Comparison of ENCODE assay signal across 8 mouse cellular contexts in the genomic region with DNA sequence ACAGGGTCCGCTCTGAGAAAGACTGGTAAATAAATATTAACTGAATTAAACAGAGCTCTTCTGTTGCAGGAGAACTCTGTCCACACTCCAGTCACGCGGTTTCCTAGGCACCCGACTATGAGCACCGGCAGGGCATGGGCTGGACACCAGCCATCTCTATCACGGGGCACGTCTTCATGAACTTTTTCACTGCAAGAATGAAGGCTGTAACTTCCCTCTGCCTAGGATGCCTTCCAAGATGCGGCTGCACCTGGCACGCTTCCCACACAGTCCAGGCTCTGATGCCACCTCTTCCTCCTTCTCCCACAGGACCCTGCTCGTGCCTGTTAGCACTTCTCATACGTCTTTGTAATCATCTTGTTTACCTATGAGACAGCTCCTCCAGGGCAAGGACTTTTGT. TPM values are rescaled to one million over a fixed set of nuclear protein-coding genes. Genes with fewer than 3 reads are reported as not detected.
DNase-seq lines count a peak whose midpoint lies in the region; ATAC-seq lines count a peak whose summit lies in the region.

No protein-coding gene starts in this region.

- peak overlapping the region; percentile 41; the same call in 1 of the 2 replicates for H3K27ac ChIP-seq in kidney, embryonic 15.5 days
- H3K27ac ChIP-seq in neural tube, embryonic 15.5 days (replicated peaks) = peak overlapping the region; percentile 51; the same call in 1 of the 2 replicates

- ATAC-seq in kidney, embryonic 15.5 days (replicated peaks; ENCODE audit: low FRiP score) = 0 out of 2 replicates have a peak, but pooled peaks have one; percentile 16
- peak; percentile 43 for ATAC-seq in neural tube, embryonic 15.5 days (ENCODE audit: low FRiP score)
- ATAC-seq in erythroid progenitor cell, adult 5-6 weeks (replicated peaks; ENCODE audit: low FRiP score, poor library complexity, severe bottlenecking) = no peak

- peaks cover 42% of the 10 kb centered on the region for H3K4me1 ChIP-seq in kidney, embryonic 15.5 days
- H3K4me1 ChIP-seq in neural tube, embryonic 15.5 days = peaks cover 53% of the 10 kb centered on the region

- no peaks in the 10 kb centered on the region for H3K27me3 ChIP-seq in kidney, embryonic 15.5 days
- no peaks in the 10 kb centered on the region for H3K27me3 ChIP-seq in neural tube, embryonic 15.5 days (replicated peaks)

- H3K36me3 ChIP-seq in kidney, embryonic 15.5 days = 0 out of 2 replicates have a peak, but pooled peaks cover 7% of the 10 kb centered on the region
- H3K36me3 ChIP-seq in neural tube, embryonic 15.5 days = peaks cover 3% of the 10 kb centered on the region; the same call in 1 of the 2 replicates

- 62% methylated on average over 11 of the region's 11 CpGs for WGBS in kidney, embryonic 15.5 days
- 50% methylated on average over 11 of the region's 11 CpGs for WGBS in neural tube, embryonic 15.5 days

- peak overlapping the region; percentile 10; the same call in 1 of the 2 replicates for H3K4me2 ChIP-seq in kidney, embryonic 15.5 days
- H3K4me2 ChIP-seq in neural tube, embryonic 15.5 days = no peak overlapping the region

- H3K4me3 ChIP-seq in kidney, embryonic 15.5 days (replicated peaks) = no peak overlapping the region
- no peak overlapping the region for H3K4me3 ChIP-seq in neural tube, embryonic 15.5 days (replicated peaks)

- H3K9me3 ChIP-seq in kidney, embryonic 15.5 days (replicated peaks) = no peaks in the 10 kb centered on the region
- no peaks in the 10 kb centered on the region for H3K9me3 ChIP-seq in neural tube, embryonic 15.5 days (replicated peaks)

- H3K9ac ChIP-seq in kidney, embryonic 15.5 days = no peak overlapping the region
- no peak overlapping the region for H3K9ac ChIP-seq in neural tube, embryonic 15.5 days (replicated peaks)

- peak; percentile 39 for DNase-seq in layer of hippocampus, adult 11-12 months (ENCODE audit: low spot score)
- DNase-seq in layer of hippocampus, adult 8-10 months (ENCODE audit: low spot score in 2 of 2) = no peak
- DNase-seq in adrenal gland, postnatal 14 days = peak; percentile 80
- DNase-seq in heart, adult 8-10 months (ENCODE audit: low spot score) = peak; percentile 64
- no peak for DNase-seq in urinary bladder, adult 18-20 months (ENCODE audit: low spot score in 2 of 2)

RNA-seq across cellular contexts. Expression of gene Sorbs1, which starts 26.0 kb away (rescaled TPM):
- 100 to 1,000 TPM; 208 to 272 (median 239) TPM for total RNA-seq in layer of hippocampus, adult 8-10 months (2022)
- 157 and 159 TPM in 2 replicates for total RNA-seq in adrenal gland, postnatal 14 days (2021)
- 100 to 1,000 TPM; 758 to 979 (median 853) TPM for total RNA-seq in heart, adult 8-10 months (2022)
- polyA plus RNA-seq in kidney, embryonic 15.5 days (2015; fragmentation: Nextera tagmentation; extraction: Ambion mirVana) = 53.4 and 59.2 TPM in 2 replicates
- polyA plus RNA-seq in neural tube, embryonic 15.5 days (2015; fragmentation: Nextera tagmentation; extraction: Ambion mirVana) = 94.7 and 103 TPM in 2 replicates
- 87.9 and 106 TPM in 2 replicates for total RNA-seq in erythroid progenitor cell, adult 5-6 weeks (2015; ENCODE audit: low replicate concordance)
- total RNA-seq in erythroid progenitor cell, adult 5-6 weeks (2017; ENCODE audit: low replicate concordance) = 163 and 167 TPM in 2 replicates

Comparison
In these comparisons a context has a peak if more than half of its experiments do, and no peak if none do; other contexts are left out.
1. DNase-seq: peak in layer of hippocampus, adult 11-12 months (single experiment), adrenal gland, postnatal 14 days (single experiment) and heart, adult 8-10 months (single experiment); none in layer of hippocampus, adult 8-10 months (0 of 2) and urinary bladder, adult 18-20 months (0 of 2).